ENCODE assay signal across 9 mouse cellular contexts in genomic region chr11:100203448-100203847, GRCm38 (mm10). TPM values are rescaled to one million over a fixed set of nuclear protein-coding genes. Genes with fewer than 3 reads are reported as not detected.
A peak's percentile ranks its signal among the peaks of the same experiment; 100 is the strongest.
DNase-seq lines count a peak whose midpoint lies in the region; ATAC-seq and TF ChIP-seq lines count a peak whose summit lies in the region.
"Had no signal": no experiment of that assay in that cellular context is flagged by ENCODE, and none has a peak within 500 bp of the region (broad histone marks: within the 10 kb centered on the region; RNA-seq: fewer than 3 reads in every experiment).

No protein-coding gene starts in this region.

- H3K4me3 ChIP-seq in liver, adult 2 months (ENCODE audit: insufficient read depth, low read depth, low read length), result no peak overlapping the region
- H3K4me3 ChIP-seq in liver, embryonic 12.5 days, result no peak overlapping the region
- H3K4me3 ChIP-seq in myocyte, result no peak overlapping the region

- WGBS in liver, adult 2 months, result 12% methylated on average over 6 of the region's 6 CpGs
- 16% methylated on average over 6 of the region's 6 CpGs for WGBS in liver, embryonic 12.5 days (ENCODE audit: insufficient replicate concordance)

- no peak overlapping the region for H3K4me2 ChIP-seq in liver, embryonic 12.5 days
- no peak overlapping the region for H3K4me2 ChIP-seq in myocyte (ENCODE audit: low read depth)

- no peaks in the 10 kb centered on the region for H3K4me1 ChIP-seq in liver, adult 2 months (ENCODE audit: control insufficient read depth, insufficient read depth, low read length)
- H3K4me1 ChIP-seq in liver, embryonic 12.5 days, result no peaks in the 10 kb centered on the region

- no peaks in the 10 kb centered on the region for H3K9me3 ChIP-seq in liver, embryonic 12.5 days (replicated peaks)

- no peaks in the 10 kb centered on the region for H3K36me3 ChIP-seq in liver, adult 2 months (ENCODE audit: control insufficient read depth, insufficient read depth, low read length)
- no peaks in the 10 kb centered on the region for H3K36me3 ChIP-seq in liver, embryonic 12.5 days
- no peaks in the 10 kb centered on the region for H3K36me3 ChIP-seq in myocyte (ENCODE audit: control insufficient read depth, insufficient read depth)

- H3K27ac ChIP-seq in liver, adult 2 months (replicated peaks; ENCODE audit: insufficient read depth, low read depth, low read length), result no peak overlapping the region
- H3K27ac ChIP-seq in liver, embryonic 12.5 days, result no peak overlapping the region

- TF ChIP-seq CTCF in liver, adult 2 months (IDR thresholded peaks at IDR 0.05; ENCODE audit: low read depth, low read length), result no peak

- no peaks in the 10 kb centered on the region for H3K27me3 ChIP-seq in liver, adult 2 months (ENCODE audit: control insufficient read depth, insufficient read depth, low read length)
- H3K27me3 ChIP-seq in liver, embryonic 12.5 days (replicated peaks), result no peaks in the 10 kb centered on the region
- H3K27me3 ChIP-seq in myocyte (ENCODE audit: control insufficient read depth, insufficient read depth, insufficient read length), result no peaks in the 10 kb centered on the region

- H3ac ChIP-seq in myocyte (ENCODE audit: control insufficient read depth, insufficient read length), result no peak overlapping the region

- H3K9ac ChIP-seq in liver, adult 2 months (ENCODE audit: low read depth, low read length), result no peak overlapping the region
- H3K9ac ChIP-seq in liver, embryonic 12.5 days, result no peak overlapping the region

- H3K79me2 ChIP-seq in liver, adult 2 months (ENCODE audit: control insufficient read depth, insufficient read depth, low read length), result no peaks in the 10 kb centered on the region
- no peaks in the 10 kb centered on the region for H3K79me2 ChIP-seq in myocyte (ENCODE audit: control insufficient read depth, insufficient read depth)

- ATAC-seq in liver, embryonic 12.5 days, result no peak

- TF ChIP-seq POLR2A in liver, adult 2 months (IDR thresholded peaks at IDR 0.05; ENCODE audit: extremely low read depth, insufficient read depth, low read length), result no peak
- TF ChIP-seq POLR2A in myocyte (IDR thresholded peaks at IDR 0.05; ENCODE audit: insufficient read length, low read depth), result no peak

- DNase-seq in liver, adult 2 months (ENCODE audit: extremely low read depth, low read depth, low spot score), result peak; percentile 5
- DNase-seq in adipocyte (ENCODE audit: low spot score), result peak; percentile 90
- peak; percentile 27 for DNase-seq in fibroblast of lung, adult 2 months (ENCODE audit: low read depth)
- DNase-seq in natural killer cell, adult 2 months (ENCODE audit: low spot score in 2 of 2), result no peak
- no peak for DNase-seq in thymus, postnatal 10 days (ENCODE audit: low spot score in 2 of 2)
- no peak for DNase-seq in cerebellum, adult 9-11 months

TF ChIP-seq in myocyte, 11 proteins besides CTCF, POLR2A, EP300 and RAD21:
- TF ChIP-seq TCF12 (IDR thresholded peaks at IDR 0.05; ENCODE audit: insufficient read depth, poor library complexity, severe bottlenecking), result no peak
- peak; percentile 86 for TF ChIP-seq REST (IDR thresholded peaks at IDR 0.05; ENCODE audit: insufficient read depth, insufficient read length)
- TF ChIP-seq USF1 (IDR thresholded peaks at IDR 0.05; ENCODE audit: low read depth), result no peak
- TF ChIP-seq CEBPB (IDR thresholded peaks at IDR 0.05; ENCODE audit: insufficient read depth, poor library complexity, severe bottlenecking), result no peak
- no peak for TF ChIP-seq MYOG (IDR thresholded peaks at IDR 0.05; ENCODE audit: control insufficient read depth in 1 of 3, insufficient read depth in 1 of 3, insufficient read length in 2 of 3, low read depth in 2 of 3)
- TF ChIP-seq MAX (IDR thresholded peaks at IDR 0.05; ENCODE audit: low read depth), result peak; percentile 42
- no peak for TF ChIP-seq POLR2AphosphoS2 (IDR thresholded peaks at IDR 0.05; ENCODE audit: insufficient read length, low read depth)

RNA-seq across cellular contexts. Expression of gene Krt14, which starts 3.9 kb away (rescaled TPM):
- total RNA-seq in liver, adult 2 months (2014; rRNA removed), result not detected in 2 replicates
- not detected in 2 replicates for polyA plus RNA-seq in liver, adult 2 months (2012; rRNA removed)
- polyA plus RNA-seq in liver, embryonic 12.5 days (2016; fragmentation: Nextera tagmentation; extraction: Ambion mirVana), result 1.1 and 1.7 TPM in 2 replicates
- 9.9 TPM for polyA plus RNA-seq in myocyte (2012; fragmentation: generic; extraction: Trizol)
- total RNA-seq: left cerebral cortex, adult 18-20 months had no signal

RNA-seq across cellular contexts. Expression of gene Krt9, which starts 10.4 kb away (rescaled TPM):
- total RNA-seq in liver, adult 2 months (2014; rRNA removed), result not detected in 2 replicates
- not detected in 2 replicates for polyA plus RNA-seq in liver, adult 2 months (2012; rRNA removed)
- not detected in 2 replicates for polyA plus RNA-seq in liver, embryonic 12.5 days (2016; fragmentation: Nextera tagmentation; extraction: Ambion mirVana)
- polyA plus RNA-seq in myocyte (2012; fragmentation: generic; extraction: Trizol), result not detected

RNA-seq across cellular contexts. Expression of gene Krt16, which starts 45.3 kb away (rescaled TPM):
- not detected in 2 replicates for total RNA-seq in liver, adult 2 months (2014; rRNA removed)
- polyA plus RNA-seq in liver, adult 2 months (2012; rRNA removed), result not detected in 2 replicates
- not detected in 2 replicates for polyA plus RNA-seq in liver, embryonic 12.5 days (2016; fragmentation: Nextera tagmentation; extraction: Ambion mirVana)
- polyA plus RNA-seq in myocyte (2012; fragmentation: generic; extraction: Trizol), result 0.10 TPM
- total RNA-seq: left cerebral cortex, adult 18-20 months had no signal

RNA-seq across cellular contexts. Expression of gene Krt19, which starts 55.0 kb away (rescaled TPM):
- total RNA-seq in liver, adult 2 months (2014; rRNA removed), result 2.8 and 4.5 TPM in 2 replicates
- polyA plus RNA-seq in liver, adult 2 months (2012; rRNA removed), result 2.4 and 2.6 TPM in 2 replicates
- 4.0 and 6.7 TPM in 2 replicates for polyA plus RNA-seq in liver, embryonic 12.5 days (2016; fragmentation: Nextera tagmentation; extraction: Ambion mirVana)
- 0.85 TPM for polyA plus RNA-seq in myocyte (2012; fragmentation: generic; extraction: Trizol)
- total RNA-seq: left cerebral cortex, adult 18-20 months had no signal

RNA-seq across cellular contexts. Expression of gene Krt17, which starts 57.4 kb away (rescaled TPM):
- not detected in 2 replicates for total RNA-seq in liver, adult 2 months (2014; rRNA removed)
- polyA plus RNA-seq in liver, adult 2 months (2012; rRNA removed), result not detected in 2 replicates
- 0.27 and 0.30 TPM in 2 replicates for polyA plus RNA-seq in liver, embryonic 12.5 days (2016; fragmentation: Nextera tagmentation; extraction: Ambion mirVana)
- not detected for polyA plus RNA-seq in myocyte (2012; fragmentation: generic; extraction: Trizol)

Comparison
In these comparisons a context has a peak if more than half of its experiments do, and no peak if none do; other contexts are left out.
1. DNase-seq: peak in liver, adult 2 months (single experiment), adipocyte (single experiment) and fibroblast of lung, adult 2 months (single experiment); none in natural killer cell, adult 2 months (0 of 2), thymus, postnatal 10 days (0 of 2) and cerebellum, adult 9-11 months (single experiment).